Mouse (Mus musculus) MEL (cell line): Measurements from ENCODE around the gene Myl4.

Source experiments
- CHD1 ChIP-seq: IDR thresholded peaks from 2 replicates; pipeline ENCODE4 v1.6.1; 2012; ENCODE audit warnings: low read depth, mild to moderate bottlenecking, inconsistent platforms, low read length, improper control_type of control experiment
- CTCF ChIP-seq, 3 experiments: IDR thresholded peaks in 2 of 3; conservative IDR thresholded peaks in 1 of 3; 2 replicates each; pipeline ENCODE4 v1.5.1; 2011 to 2012; ENCODE audit warnings: low read length in 3 of 3, low read depth in 2 of 3, mild to moderate bottlenecking in 2 of 3, improper control_type of control experiment in 1 of 3, inconsistent platforms in 1 of 3, mixed read lengths in 1 of 3, moderate library complexity in 1 of 3; ENCODE audit not compliant: control insufficient read depth in 1 of 3, insufficient read depth in 1 of 3, poor library complexity in 1 of 3, severe bottlenecking in 1 of 3
- GATA1 ChIP-seq: IDR thresholded peaks from 2 replicates; pipeline ENCODE4 v1.6.1; 2011; ENCODE audit warnings: low read depth, low read length, improper control_type of control experiment
- KAT2A ChIP-seq: conservative IDR thresholded peaks from 2 replicates; pipeline ENCODE4 v1.6.1; 2012; ENCODE audit warnings: low read depth, low read length, improper control_type of control experiment, inconsistent platforms
- POLR2A ChIP-seq, 2 experiments: IDR thresholded peaks; 2 replicates each; pipeline ENCODE4 v1.6.1; 2011 to 2012; ENCODE audit warnings: low read length in 2 of 2, mild to moderate bottlenecking in 2 of 2, control low read depth in 1 of 2, improper control_type of control experiment in 1 of 2, low read depth in 1 of 2, moderate library complexity in 1 of 2; ENCODE audit not compliant: control insufficient read depth in 1 of 2, insufficient read depth in 1 of 2, poor library complexity in 1 of 2
- SMC3 ChIP-seq: IDR thresholded peaks from 2 replicates; pipeline ENCODE4 v1.6.1; 2011; ENCODE audit warnings: low read depth, low read length, improper control_type of control experiment
- TAL1 ChIP-seq: IDR thresholded peaks from 2 replicates; pipeline ENCODE4 v1.6.1; 2012; ENCODE audit warnings: mild to moderate bottlenecking, inconsistent platforms, low read length, moderate library complexity, mixed read lengths

- TF ChIP-seq SMC3, result no peak
- TF ChIP-seq KAT2A, result no peak
- TF ChIP-seq GATA1, result no peak
- no peak for TF ChIP-seq CTCF (IDR thresholded peaks at IDR 0.05 in 2 of 3, conservative IDR thresholded peaks at IDR 0.05 in 1 of 3; ENCODE audit: control insufficient read depth in 1 of 3, insufficient read depth in 1 of 3, low read depth in 2 of 3, low read length in 3 of 3, poor library complexity in 1 of 3, severe bottlenecking in 1 of 3)
- no peak; a peak in 1 of 4 replicates for TF ChIP-seq POLR2A (IDR thresholded peaks at IDR 0.05; ENCODE audit: control insufficient read depth in 1 of 2, insufficient read depth in 1 of 2, low read depth in 1 of 2, low read length in 2 of 2, poor library complexity in 1 of 2)
- TF ChIP-seq CHD1, result no peak
- no peak for TF ChIP-seq TAL1
Measured at GRCm38 (mm10) chr11:104549438-104550405, 741 bp upstream of the Myl4 start.
